Mouse (Mus musculus) T-cell, adult 2 months (primary cell): Measurements from ENCODE around the gene Tnfrsf21.

Experiments used
- DNase-seq: peaks from one replicate; pipeline ENCODE4 v3.0.0; 2022; ENCODE audit warnings: low spot score

Gene Tnfrsf21

DNA sequence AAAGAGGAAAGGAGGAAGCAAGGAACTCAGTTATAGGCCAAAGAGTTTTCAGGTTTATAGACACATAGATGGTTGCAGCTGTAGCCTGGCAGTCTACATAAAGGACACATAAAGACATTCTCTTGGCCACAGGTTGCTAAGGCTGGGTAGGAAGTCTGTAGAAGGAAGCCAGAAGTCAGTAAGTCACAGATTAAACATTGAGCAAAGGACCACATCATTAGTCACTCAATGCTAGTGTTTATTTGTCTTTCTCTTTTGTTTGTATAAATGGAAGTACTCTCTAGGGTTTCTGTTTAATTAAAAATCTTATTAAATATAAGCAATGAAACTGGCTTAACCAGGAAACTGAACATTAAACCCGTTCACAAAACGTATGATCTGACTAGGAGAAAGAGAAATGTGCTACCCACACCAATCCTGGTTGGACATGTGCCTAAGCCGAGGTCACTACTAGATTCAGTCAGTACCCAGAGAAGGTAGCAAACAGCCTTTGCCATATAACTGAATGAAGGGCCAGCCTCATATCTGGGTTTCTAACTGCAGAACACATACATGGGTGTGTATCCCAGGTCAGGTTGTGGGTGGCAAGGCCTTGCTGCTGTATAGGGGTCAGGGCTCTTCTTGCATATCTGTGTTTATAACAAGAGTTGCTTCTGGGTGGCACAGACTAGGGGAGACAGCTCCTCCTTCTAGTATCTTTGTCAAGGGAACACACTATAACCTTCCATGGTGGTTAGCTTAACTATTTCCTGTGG, 113.9 kb downstream of the Tnfrsf21 start:
- no peak for DNase-seq

GRCm38 (mm10) chr17:43130870-43131264, 114.5 kb downstream of the Tnfrsf21 start:
- DNase-seq = no peak

- no peak for DNase-seq
Measured at GRCm38 (mm10) chr17:43132477-43132876, 116.1 kb downstream of the Tnfrsf21 start.

DNA sequence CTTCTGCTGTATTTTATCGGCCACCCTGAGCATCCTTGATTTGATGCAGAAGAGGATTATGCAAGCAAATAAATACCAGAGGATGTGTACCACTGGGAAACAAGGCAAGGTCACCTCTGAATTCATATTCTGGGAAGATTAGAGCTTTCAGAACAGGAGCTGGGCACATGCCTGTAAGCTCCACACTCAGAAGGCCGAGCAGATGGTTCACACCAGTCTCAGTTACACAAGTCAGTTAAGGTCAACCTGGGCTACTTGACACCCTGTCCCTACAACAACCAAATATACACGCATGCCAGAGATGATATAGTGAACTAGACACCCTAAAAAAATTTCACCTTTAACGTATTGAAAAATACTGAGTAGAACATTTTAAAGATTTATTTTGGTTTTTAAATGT, 116.8 kb downstream of the Tnfrsf21 start:
- no peak for DNase-seq

DNA sequence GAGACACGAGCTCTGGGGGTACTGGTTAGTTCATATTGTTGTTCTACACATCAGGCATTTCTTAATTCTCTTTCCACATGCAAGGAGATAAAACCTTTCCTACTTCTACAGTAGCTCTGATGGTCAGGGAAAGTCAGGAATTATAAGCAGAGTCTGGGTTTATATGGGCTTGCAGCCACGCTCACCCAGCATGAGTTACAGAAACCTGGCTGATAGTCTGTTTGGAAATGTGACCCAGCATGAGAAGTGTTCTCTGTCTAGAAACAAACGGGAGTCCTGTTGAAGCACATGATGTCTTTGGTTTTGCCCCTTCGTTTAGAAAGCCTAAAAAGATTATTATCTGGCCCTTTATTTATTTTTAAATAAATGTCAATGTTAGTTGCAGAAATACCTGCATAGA, 118.6 kb downstream of the Tnfrsf21 start:
- DNase-seq = no peak

- no peak for DNase-seq
Measured at GRCm38 (mm10) chr17:43135398-43136265, 119.3 kb downstream of the Tnfrsf21 start.

DNA sequence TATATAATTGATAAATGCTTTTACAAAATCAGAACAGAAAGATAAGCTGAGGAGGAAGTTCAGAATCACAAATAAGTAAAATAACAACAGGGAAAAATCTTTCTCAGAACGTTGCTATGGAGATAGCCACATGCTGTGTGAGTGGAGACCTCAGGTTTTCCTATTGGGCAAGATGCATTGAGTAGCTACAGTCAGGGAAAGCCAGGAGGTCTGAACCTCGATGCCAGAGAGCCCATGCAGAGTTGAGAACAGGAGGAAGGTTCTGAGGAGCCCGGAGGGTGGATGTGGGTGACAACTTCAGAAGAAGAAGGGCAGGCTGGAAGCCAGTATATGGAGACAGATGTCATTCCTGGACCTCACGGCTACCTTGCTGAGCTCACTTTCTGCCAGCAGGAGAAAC, 120.4 kb downstream of the Tnfrsf21 start:
- no peak for DNase-seq

GRCm38 (mm10) chr17:43137838-43138237, 121.5 kb downstream of the Tnfrsf21 start:
- no peak for DNase-seq

- no peak for DNase-seq
Measured at GRCm38 (mm10) chr17:43138356-43138755, 122.0 kb downstream of the Tnfrsf21 start.
